Mouse (Mus musculus) heart, embryonic 13.5 days (tissue): Measurements from ENCODE around the gene Slc15a1. TPM values are rescaled to one million over a fixed set of nuclear protein-coding genes. Genes with fewer than 3 reads are reported as not detected.

Source experiments
- polyA plus RNA-seq: library from polyadenylated mRNA; unstranded; fragments of >200 nt; fragmentation: Nextera tagmentation; extraction: Ambion mirVana; gene quantifications from 2 replicates; pipeline ENCODE4 v1.2.1, GENCODE M21; 2015

Slc15a1 gene
- polyA plus RNA-seq, 1 experiment from 2014 or later: not detected

Other genes with a start within 250 kb of the Slc15a1 start
- 29.7 and 30.8 TPM in 2 replicates for gene Stk24, start 125.2 kb downstream of the Slc15a1 start, polyA plus RNA-seq